Mouse (Mus musculus) granulocyte monocyte progenitor cell, adult 5-6 weeks (primary cell): ENCODE results near the gene Gm7982. TPM values are rescaled to one million over a fixed set of nuclear protein-coding genes. Genes with fewer than 3 reads are reported as not detected.
"Not testable (repeated sequence)": the region's sequence is repeated elsewhere in the genome, so short reads cannot be mapped to it uniquely, and the experiment has no call there.

Experiments
- ATAC-seq: replicated peaks from 2 replicates; pipeline ENCODE4 v1.8.0; 2016; ENCODE audit warnings: mild to moderate bottlenecking, moderate TSS enrichment, inconsistent platforms; ENCODE audit not compliant: poor library complexity, severe bottlenecking
- total RNA-seq, 2 experiments: library from RNA; stranded (forward) in 1 of 2; stranded (reverse) in 1 of 2; fragments of 200-712, 200-1000 nt in 1 of 2; fragments of >200 nt in 1 of 2; fragmentation: Nextera tagmentation in 1 of 2; gene quantifications; 2 replicates each; pipeline ENCODE4 v1.2.3; 2014 to 2017

The Gm7982 gene
- total RNA-seq (2014; fragmentation: Nextera tagmentation) = not detected in 2 replicates
- not detected in 2 replicates for total RNA-seq (2017)

DNA sequence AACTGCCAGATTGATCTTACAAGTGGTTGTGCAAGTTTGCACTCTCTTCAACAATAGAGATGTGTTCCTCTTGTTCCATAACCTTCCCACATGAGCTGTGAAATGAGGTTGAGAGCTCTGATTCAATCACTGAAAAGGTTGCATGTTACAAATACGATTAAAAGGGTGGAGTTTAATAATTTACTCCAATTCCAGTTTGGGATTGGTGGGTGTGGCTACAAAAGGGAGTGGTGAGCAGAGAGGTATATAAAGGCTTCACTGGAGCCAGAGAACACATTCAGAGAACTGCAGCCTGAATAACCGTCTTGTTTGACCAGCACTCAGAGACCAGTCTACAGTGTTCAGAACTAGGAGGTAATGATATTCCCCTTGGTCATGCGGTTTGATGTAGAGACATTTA is at the start of gene Gm7982:
TSS of gene Gm7982 (plus strand) at position 301 of the 400 bp plus-strand sequence.
- ATAC-seq = not testable (repeated sequence)

DNA sequence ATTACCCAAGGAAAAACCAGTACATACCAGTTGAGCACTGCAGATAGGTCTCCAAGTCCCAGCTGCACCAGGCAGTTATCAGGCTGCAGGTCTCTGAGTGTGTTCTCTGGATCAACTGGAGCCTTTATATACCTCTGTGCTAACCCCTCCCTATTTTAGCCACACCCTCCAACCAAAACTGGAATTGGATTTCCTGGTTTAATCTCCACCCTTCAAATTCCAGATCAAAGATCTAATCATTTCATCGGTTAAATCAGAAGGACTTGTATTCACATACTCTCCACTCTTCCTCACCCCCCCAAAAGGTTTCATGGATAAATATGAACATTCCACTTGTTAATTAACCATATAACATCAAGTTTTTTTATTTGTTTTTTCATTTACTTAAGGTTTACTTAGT is 5.7 kb upstream of the Gm7982 start, which contains the start of gene Gm7978:
TSS of gene Gm7978 (minus strand) at position 101 of the 400 bp plus-strand sequence.
- not testable (repeated sequence) for ATAC-seq

DNA sequence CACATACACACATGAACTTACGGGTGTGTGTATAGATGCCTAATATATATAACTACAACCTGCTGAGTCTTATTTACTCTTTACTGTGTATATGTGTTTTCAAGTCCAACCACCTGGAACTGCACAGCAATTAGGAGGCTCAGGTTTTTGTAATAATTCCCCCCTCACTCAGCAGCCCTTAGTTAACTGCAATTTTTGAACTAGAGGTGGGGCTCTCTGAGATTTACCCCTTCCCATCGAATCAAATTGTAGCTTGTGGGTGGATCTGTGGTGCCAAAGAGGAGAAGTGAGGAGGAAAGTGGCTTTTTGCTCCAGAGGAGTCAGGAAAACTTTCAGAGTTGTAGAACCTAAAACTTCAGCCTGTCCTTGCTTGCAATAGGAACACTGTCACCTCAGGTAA is 33.9 kb downstream of the Gm7982 start, which contains the start of gene E330014E10Rik:
TSS of gene E330014E10Rik (plus strand) at position 301 of the 400 bp plus-strand sequence.
- ATAC-seq = not testable (repeated sequence)

Other genes with a start within 250 kb of the Gm7982 start
- not detected in 2 replicates for gene Gm3286, start 231.3 kb upstream of the Gm7982 start, total RNA-seq (2014; fragmentation: Nextera tagmentation)
- not detected in 2 replicates for gene Gm3286, start 231.3 kb upstream of the Gm7982 start, total RNA-seq (2017)
- gene Gm7971, start 147.1 kb upstream of the Gm7982 start, total RNA-seq (2014; fragmentation: Nextera tagmentation) = not detected in 2 replicates
- not detected in 2 replicates for gene Gm7971, start 147.1 kb upstream of the Gm7982 start, total RNA-seq (2017)
- gene Gm7978, start 5.8 kb upstream of the Gm7982 start, total RNA-seq (2014; fragmentation: Nextera tagmentation) = not detected in 2 replicates
- not detected in 2 replicates for gene Gm7978, start 5.8 kb upstream of the Gm7982 start, total RNA-seq (2017)
- gene E330014E10Rik, start 34.0 kb downstream of the Gm7982 start, total RNA-seq (2014; fragmentation: Nextera tagmentation) = not detected in 2 replicates
- gene E330014E10Rik, start 34.0 kb downstream of the Gm7982 start, total RNA-seq (2017) = not detected in 2 replicates
- gene Cxcl13, start 214.9 kb downstream of the Gm7982 start, total RNA-seq (2014; fragmentation: Nextera tagmentation) = not detected in 2 replicates
- gene Cxcl13, start 214.9 kb downstream of the Gm7982 start, total RNA-seq (2017) = not detected in 2 replicates